Mouse (Mus musculus) hematopoietic stem cell, adult 5-6 weeks (primary cell): ENCODE measurements around the gene 4933409G03Rik. TPM values are rescaled to one million over a fixed set of nuclear protein-coding genes. Genes with fewer than 3 reads are reported as not detected.
A peak's percentile ranks its signal among the peaks of the same experiment; 100 is the strongest.
"Not testable (repeated sequence)": the region's sequence is repeated elsewhere in the genome, so short reads cannot be mapped to it uniquely, and the experiment has no call there.

Experiments
- ATAC-seq, 2 experiments: fragments of 125-278 bp in 1 of 2; replicated peaks in 1 of 2; 2 replicates each; pipeline ENCODE4 v1.8.0; 2016 to 2017; ENCODE audit warnings: inconsistent platforms in 2 of 2, mild to moderate bottlenecking in 2 of 2, moderate number of reproducible peaks in 2 of 2, low read depth in 1 of 2, moderate TSS enrichment in 1 of 2; ENCODE audit not compliant: low FRiP score in 2 of 2, poor library complexity in 2 of 2, severe bottlenecking in 2 of 2, insufficient read depth in 1 of 2, low TSS enrichment in 1 of 2
- total RNA-seq: library from RNA; stranded (forward); fragments of 172-1452, 232-1000 nt; gene quantifications from 2 replicates; pipeline ENCODE4 v1.2.3, GENCODE M21; 2017

The 4933409G03Rik gene
- total RNA-seq, result not detected in 2 replicates

- no peak for ATAC-seq
Measured at GRCm38 (mm10) chr2:68582113-68582512, at the start of gene 4933409G03Rik. Gene 4933409G03Rik (plus strand): TSS chr2:68582413.

- ATAC-seq, result no peak
Measured at GRCm38 (mm10) chr2:68544190-68544589, 38.0 kb upstream of the 4933409G03Rik start.

- no peak for ATAC-seq
Measured at GRCm38 (mm10) chr2:68560821-68561220, 21.4 kb upstream of the 4933409G03Rik start.

DNA sequence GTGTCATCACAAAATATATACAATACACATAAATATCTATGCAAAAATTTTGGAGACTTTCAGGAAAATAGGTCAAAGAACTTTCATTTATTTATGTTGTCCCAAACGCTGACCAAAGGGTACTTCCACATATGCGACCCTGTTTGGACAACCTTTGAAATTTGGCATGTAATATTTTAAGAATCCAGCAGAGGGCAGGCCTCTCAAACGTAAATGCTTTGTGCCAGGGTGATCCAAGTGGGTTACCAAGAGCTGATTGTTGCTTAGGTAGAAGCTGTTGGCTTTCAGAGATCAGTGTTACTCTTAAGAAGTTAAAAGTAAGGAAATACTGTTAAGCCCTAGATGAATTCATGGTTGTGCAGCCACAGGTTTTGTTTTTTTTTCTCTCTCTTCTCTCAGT is 18.9 kb upstream of the 4933409G03Rik start:
- ATAC-seq, result peak; percentile 75 to 78

- ATAC-seq, result no peak
Measured at GRCm38 (mm10) chr2:68568361-68568760, 13.9 kb upstream of the 4933409G03Rik start.

GRCm38 (mm10) chr2:68572340-68572739 is 9.9 kb upstream of the 4933409G03Rik start:
- peak in 1 of 2 experiments; percentile 59; a peak in 2 of 4 replicates for ATAC-seq

- no peak for ATAC-seq
Measured at GRCm38 (mm10) chr2:68592765-68593164, 10.6 kb downstream of the 4933409G03Rik start.

DNA sequence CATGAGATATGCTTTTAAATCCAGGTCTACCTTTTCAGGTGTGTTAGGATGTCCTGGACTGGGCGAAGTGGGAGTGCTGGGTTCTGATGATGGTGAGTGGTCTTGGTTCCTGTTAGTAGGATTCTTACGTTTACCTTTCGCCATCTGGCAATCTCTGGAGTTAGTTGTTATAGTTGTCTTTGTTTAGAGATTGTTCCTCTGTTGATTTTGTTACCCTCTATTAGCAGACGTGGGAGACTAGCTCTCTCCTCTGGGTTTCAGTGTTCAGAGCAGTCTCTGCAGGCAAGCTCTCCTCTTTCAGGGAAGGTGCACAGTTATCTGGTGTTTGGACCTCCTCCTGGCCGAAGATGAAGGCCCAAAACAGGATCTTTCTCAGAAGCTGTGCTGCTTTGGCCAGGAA is 74.0 kb downstream of the 4933409G03Rik start, which contains the start of gene 4932414N04Rik:
4932414N04Rik (plus strand) TSS at position 301 of the 400 bp plus-strand sequence.
- not testable (repeated sequence) for ATAC-seq

Other genes starting within 250 kb of the 4933409G03Rik start
- 9.1 and 11.0 TPM in 2 replicates for gene Stk39, start 110.1 kb upstream of the 4933409G03Rik start, total RNA-seq
- gene 4932414N04Rik, start 74.1 kb downstream of the 4933409G03Rik start, total RNA-seq, result not detected in 2 replicates